Mouse (Mus musculus): Measurements from ENCODE around the gene Rac1.

The Rac1 gene

GRCm38 (mm10) chr5:143493163-143493562 lies 34.7 kb downstream of the Rac1 start:
- DNase-seq (ENCODE audit: low read depth, low spot score), result no peak

GRCm38 (mm10) chr5:143491736-143492135 lies 36.1 kb downstream of the Rac1 start:
- no peak for DNase-seq (ENCODE audit: low read depth, low spot score)

- DNase-seq (ENCODE audit: low read depth, low spot score), result no peak
Observed at GRCm38 (mm10) chr5:143489749-143490342, 38.0 kb downstream of the Rac1 start.

GRCm38 (mm10) chr5:143487998-143488397 lies 39.8 kb downstream of the Rac1 start:
- no peak for DNase-seq (ENCODE audit: low read depth, low spot score)

- DNase-seq (ENCODE audit: low read depth, low spot score), result no peak
Observed at GRCm38 (mm10) chr5:143487193-143487592, 40.6 kb downstream of the Rac1 start.

- peak; percentile 76 for DNase-seq (ENCODE audit: low read depth, low spot score)
Observed at GRCm38 (mm10) chr5:143484955-143485354, 42.9 kb downstream of the Rac1 start.

- no peak for DNase-seq (ENCODE audit: low read depth, low spot score)
Observed at GRCm38 (mm10) chr5:143477901-143478300, 49.9 kb downstream of the Rac1 start.

GRCm38 (mm10) chr5:143476013-143476412 lies 51.8 kb downstream of the Rac1 start:
- no peak for DNase-seq (ENCODE audit: low read depth, low spot score)

GRCm38 (mm10) chr5:143475153-143475844 lies 52.5 kb downstream of the Rac1 start:
- no peak for DNase-seq (ENCODE audit: low read depth, low spot score)

- no peak for DNase-seq (ENCODE audit: low read depth, low spot score)
Observed at GRCm38 (mm10) chr5:143471953-143472618, 55.8 kb downstream of the Rac1 start.

- DNase-seq (ENCODE audit: low read depth, low spot score), result no peak
Observed at GRCm38 (mm10) chr5:143471165-143471546, 56.7 kb downstream of the Rac1 start.

GRCm38 (mm10) chr5:143470421-143471164 lies 57.2 kb downstream of the Rac1 start:
- DNase-seq (ENCODE audit: low read depth, low spot score), result no peak

GRCm38 (mm10) chr5:143469628-143470027 lies 58.2 kb downstream of the Rac1 start:
- no peak for DNase-seq (ENCODE audit: low read depth, low spot score)

GRCm38 (mm10) chr5:143467931-143468330 lies 59.9 kb downstream of the Rac1 start:
- DNase-seq (ENCODE audit: low read depth, low spot score), result no peak

GRCm38 (mm10) chr5:143466891-143467669 lies 60.8 kb downstream of the Rac1 start:
- no peak for DNase-seq (ENCODE audit: low read depth, low spot score)

GRCm38 (mm10) chr5:143465156-143466085 lies 62.4 kb downstream of the Rac1 start:
- no peak for DNase-seq (ENCODE audit: low read depth, low spot score)

- no peak for DNase-seq (ENCODE audit: low read depth, low spot score)
Observed at GRCm38 (mm10) chr5:143464757-143465118, 63.1 kb downstream of the Rac1 start.

GRCm38 (mm10) chr5:143464100-143464756 lies 63.6 kb downstream of the Rac1 start, which contains the start of gene Daglb:
TSS of gene Daglb (plus strand) at chr5:143464584.
- DNase-seq (ENCODE audit: low read depth, low spot score), result peak; percentile 90

- no peak for DNase-seq (ENCODE audit: low read depth, low spot score)
Observed at GRCm38 (mm10) chr5:143463671-143464070, 64.2 kb downstream of the Rac1 start.
